Mouse (Mus musculus): Measurements from ENCODE around the gene Tigd3.

The Tigd3 gene

DNA sequence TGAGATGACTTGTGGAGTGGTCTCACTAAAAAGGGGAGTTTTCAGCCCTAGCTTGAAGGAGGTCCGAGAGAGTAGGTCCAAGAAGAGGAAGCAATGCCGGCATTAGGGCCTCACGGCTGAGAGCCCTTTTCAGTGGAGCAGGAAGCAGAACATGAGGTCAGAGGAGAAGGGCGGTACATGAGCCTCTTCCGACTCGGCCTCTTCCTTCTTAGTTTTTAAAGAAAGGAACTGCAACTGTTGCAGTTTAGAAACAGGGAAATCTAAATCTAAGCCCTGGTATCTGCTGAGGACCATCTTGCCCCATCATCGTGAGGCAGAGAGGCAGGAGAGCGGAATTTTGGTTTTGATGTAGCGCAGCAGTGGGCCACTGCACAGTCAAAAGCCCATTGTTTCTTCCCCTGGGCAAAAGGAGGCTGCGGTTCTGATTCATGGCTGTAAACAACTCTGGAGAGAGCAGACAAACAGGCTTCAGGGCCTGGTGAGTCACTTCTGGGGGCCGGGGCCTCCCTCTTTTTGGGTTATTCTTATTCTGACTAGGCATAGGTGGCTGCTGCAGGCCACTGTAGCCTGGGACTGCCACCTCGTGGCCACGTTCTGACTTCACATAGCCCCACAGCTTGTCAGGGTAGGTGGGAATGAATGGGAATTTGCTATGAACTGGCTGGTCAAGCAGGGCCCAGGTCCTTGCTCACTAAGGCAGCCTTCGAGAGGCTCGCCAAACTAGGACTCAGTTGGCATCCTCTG lies 16.2 kb downstream of the Tigd3 start, which contains the start of gene Slc25a45:
Gene Slc25a45 (plus strand): TSS at position 191 of the 744 bp plus-strand sequence.
- in situ Hi-C loops (cut with MboI): no loop called here

DNA sequence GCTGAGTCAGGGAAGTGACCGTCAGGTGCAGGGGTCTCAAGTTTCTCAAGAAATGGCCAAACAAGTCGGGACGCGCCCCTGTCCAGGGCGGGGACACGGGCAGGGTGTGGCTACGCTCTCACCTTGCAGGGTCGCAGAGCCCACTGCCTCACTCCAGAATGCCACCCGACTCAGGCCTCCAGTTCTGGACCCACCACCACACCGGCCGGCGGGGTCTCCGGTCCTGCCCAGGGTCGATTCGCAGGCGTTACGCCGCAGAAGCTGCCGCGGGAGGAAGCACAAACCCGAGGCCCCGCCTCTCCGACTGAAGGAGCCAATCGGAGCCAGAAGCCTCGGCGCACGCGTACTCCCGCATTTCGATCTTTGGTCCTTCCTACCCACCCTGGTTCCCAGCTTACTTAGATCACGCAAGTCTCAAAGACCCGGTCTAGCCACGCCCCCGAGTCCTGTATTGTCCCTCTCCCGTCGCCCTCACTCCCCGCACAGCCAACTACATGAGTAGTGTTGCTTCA lies 18.9 kb downstream of the Tigd3 start, which contains the start of gene Frmd8:
Gene Frmd8 (minus strand): TSS at position 306 of the 512 bp plus-strand sequence.
- in situ Hi-C loops (cut with MboI): no loop called here

DNA sequence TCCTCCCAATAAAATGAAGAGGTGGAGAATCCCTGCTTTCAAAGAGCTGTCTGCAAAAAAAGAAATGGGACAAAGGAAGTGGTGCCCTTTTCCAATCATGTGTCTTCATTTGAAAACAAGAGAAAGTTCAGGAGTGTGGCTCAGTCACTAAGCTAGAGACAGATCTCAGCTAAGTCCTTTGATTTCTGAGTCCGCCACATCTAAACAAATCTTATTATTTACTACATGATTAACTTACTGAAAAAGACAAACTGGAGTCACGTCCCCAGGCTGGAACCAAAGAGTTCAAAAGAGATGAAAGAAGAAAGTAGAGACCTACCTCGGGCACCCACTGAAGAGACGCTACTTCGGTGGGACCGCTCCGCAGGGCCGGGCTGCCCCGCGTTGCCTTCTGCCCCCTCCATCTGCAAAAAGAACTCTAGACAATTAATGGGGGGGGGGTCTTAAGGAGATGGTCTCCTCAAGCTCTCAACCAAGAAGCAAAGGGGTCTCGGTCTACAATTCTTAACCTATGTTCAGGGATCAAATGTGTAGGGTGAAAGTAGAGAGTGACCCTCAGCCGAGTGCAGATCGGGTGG lies 19.5 kb downstream of the Tigd3 start:
- in situ Hi-C loops (cut with MboI): no loop called here

DNA sequence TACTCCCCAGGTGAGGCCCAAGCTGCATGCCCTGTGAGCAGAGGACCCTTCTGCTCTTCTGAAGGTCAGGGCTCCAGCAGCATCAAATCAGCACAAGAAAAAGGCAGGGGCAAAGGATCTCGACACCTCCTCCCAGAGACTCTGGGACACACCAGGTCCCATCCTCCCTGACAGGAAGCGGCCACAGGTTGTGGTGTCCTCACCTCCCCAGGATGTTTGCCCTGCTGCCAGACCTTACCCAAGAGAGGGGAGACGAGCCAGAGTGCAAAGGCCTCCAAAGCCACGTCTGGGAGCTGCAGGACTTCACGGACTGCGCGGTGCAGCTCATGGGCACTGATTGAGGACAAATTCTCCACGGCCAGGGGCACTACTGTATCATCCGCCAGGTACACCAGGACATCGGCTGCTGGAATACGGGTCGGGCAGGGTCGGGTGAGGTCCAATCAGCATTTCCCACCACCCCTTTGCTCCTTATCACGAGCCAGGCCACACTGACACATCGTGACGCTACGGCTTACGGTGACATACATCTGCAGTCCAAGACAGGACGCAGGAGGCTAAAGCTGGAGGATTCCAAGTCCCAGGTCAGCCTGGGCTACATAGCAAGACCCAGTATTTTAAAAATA lies 20.9 kb downstream of the Tigd3 start:
- in situ Hi-C loops (cut with MboI): no loop called here

DNA sequence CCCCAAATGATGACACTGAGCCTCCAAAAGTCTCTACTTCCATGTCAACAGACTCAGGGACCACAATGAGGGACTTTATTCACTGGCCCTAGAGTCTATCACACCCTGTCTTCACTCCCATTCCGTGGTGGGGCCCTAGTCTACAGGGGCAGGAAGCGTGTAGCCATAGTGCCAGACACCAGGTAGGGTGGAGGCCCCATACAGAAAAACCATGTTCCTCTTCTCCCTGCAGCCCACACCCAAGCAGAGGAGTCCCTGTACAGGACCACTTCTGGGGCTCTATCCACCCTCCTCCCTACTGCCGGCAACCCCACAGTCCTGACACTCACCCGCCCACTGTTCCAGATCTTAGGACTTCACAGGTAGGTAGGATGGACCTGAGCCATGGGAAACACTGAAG lies 21.4 kb downstream of the Tigd3 start:
- in situ Hi-C loops (cut with MboI): no loop called here

DNA sequence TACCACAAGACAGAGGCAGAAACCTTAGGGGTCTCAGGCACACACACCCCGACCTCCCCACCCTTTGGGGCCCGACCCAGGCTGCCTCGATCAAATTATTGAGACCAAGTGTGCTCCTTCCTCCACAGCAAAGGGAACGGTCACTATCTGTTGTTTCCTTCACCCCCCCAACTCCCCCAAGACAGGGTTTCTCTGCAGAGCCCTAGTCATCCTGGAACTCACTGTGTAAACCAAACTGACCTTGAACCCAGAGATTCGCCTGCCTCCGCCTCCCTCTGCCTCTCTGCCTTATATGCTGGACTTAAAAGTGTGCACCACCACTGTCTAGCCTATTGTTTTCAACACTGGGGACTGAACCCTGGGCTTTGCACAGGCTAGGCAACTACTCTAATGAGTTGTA lies 22.3 kb downstream of the Tigd3 start:
- in situ Hi-C loops (cut with MboI): no loop called here

DNA sequence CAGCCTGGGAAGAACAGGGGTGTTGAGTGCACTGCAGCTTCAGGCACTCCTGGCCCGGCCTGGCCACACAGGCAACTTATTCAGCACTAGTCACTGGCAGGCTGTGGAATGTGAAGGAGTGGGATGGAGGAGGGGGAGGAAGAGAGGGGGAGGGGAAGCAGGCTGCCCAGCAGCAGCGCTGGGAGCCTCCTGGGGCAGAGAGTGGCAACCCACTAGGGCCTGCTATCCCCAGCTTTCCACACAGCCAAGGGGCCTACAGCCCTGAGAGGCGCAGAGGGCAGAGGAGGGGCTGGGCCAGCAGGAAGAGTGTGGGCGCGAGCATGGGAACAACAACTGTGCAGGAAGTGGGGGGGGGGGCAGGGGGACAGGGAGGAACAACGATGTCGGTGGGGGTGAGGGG lies 22.7 kb downstream of the Tigd3 start:
- in situ Hi-C loops (cut with MboI): no loop called here

DNA sequence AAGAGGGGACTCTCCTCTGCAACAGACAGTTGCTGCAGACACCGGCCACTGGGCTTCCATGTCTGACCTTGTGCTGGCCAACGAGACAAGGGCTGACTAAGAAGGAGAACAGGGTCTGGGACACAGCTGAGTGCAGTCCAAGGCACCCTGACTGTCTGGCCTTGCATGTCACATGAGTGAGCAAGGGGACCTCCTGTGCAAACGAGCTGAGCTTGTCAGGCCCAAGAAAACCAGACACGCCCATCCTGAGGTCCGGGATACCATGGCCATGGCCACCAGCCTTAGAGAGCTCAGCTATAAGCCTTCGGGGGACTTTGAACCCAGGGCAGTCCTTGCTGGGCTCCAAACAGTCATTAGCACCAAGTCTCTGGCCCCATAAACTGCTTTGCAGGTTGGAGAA lies 25.9 kb downstream of the Tigd3 start:
- in situ Hi-C loops (cut with MboI): no loop called here

DNA sequence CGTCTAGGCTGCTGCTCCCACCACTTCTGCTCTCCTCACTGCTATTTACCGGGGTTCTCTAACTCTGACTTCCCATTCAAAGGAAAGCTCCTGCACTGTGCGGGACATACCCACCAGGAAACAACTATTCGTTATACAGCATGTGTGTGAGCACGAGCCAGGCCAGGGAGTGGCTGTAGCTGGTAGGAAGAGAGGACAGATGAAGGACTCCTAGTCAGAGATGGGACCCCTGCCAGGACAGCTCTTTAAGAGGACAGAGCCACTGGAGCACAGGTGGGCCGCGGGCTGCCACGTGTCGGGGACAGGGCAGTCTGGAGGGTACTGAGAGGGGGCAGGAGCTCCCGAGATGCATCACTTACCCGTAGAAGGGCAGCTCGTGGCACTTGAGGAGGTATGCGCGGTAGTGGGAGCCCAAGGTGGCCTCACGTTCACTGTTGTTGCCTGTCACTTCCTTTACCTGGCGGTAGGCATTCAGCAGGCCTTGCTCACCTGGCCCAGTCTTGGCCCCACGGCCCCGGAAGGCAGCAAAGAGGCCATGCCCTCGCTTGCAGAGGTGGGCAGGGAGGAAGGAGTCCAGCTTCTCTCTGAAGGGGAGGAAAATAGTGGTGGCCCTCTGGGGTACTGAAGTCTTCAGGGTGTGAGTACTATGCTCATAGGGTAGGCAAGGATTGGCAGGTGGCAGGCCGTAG lies 29.1 kb downstream of the Tigd3 start:
- in situ Hi-C loops (cut with MboI): no loop called here

DNA sequence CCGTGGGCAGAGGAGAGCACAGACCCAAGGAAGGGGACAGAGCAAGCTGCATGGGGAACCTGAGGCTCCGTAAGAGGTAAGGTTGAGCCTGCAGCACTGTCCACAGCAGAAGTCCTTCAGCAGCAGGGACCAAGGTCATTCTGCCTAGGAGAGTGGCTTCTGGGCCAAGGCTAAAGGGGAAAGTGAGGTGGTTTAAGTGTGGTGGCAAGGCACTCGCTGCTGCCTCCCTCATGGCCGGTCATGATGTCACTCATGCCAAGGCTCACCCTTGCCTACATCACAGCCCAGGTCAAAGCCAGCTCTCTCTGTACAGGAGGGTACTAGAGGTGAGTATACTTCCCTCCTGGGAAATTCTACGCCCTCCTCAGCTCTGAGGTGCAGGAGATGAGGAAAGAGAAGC lies 30.2 kb downstream of the Tigd3 start:
- in situ Hi-C loops (cut with MboI): no loop called here

DNA sequence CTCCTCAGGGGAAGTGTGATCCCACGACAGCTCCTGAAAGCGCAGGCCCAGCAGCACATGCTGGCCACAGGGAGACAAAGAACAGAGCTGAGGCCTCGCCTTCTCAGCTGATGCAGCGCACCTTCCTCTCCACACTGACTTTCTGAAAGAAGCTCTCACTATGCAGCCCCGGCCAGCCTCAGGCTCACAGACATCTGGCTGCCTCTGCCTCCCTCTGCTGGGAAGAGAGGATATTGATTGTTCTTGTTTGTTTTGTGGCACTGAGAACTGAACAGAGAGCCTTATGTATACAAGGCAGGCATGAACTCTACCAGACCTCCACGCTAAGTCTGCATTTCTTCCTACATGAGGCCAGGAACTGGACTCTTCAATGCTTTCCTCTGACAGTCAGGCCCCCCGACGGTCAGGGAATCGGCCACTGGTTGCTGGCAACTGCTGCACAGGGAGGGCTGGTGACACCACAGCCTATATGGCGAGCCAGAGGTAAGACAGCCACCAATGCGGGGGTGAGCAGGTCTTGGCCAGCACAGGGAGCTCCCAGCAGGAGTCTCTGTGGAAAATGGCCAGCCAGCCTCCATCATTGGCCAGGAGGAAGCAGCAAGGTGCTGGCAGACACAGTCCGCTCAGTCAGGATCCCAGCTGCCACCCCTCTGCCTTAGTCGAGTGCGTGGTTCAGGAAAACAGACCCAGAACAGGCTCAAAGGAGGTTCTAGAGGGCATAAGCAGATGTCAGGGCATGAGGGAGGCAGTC lies 31.4 kb downstream of the Tigd3 start:
- in situ Hi-C loops (cut with MboI): no loop called here

DNA sequence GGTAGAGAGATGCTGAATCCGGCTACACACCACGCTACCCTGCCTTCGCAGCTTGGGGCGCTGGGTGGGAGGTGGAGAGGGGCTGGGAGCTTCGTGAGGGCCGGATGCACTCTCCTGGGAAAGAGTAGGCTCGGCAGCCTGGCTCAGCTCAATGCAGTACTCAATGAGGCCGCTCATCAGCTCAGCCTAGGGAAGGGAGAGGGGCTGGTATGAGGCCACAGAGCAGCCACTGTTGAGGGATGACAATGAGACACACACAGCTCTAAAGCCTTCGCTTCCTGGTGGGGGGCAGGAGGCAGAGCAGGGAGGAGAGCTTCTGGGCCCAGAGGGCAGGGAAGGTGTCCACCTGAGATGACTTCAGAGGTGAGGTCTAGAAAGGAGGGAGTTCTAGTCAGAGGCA lies 37.3 kb downstream of the Tigd3 start:
- in situ Hi-C loops (cut with MboI): no loop called here

DNA sequence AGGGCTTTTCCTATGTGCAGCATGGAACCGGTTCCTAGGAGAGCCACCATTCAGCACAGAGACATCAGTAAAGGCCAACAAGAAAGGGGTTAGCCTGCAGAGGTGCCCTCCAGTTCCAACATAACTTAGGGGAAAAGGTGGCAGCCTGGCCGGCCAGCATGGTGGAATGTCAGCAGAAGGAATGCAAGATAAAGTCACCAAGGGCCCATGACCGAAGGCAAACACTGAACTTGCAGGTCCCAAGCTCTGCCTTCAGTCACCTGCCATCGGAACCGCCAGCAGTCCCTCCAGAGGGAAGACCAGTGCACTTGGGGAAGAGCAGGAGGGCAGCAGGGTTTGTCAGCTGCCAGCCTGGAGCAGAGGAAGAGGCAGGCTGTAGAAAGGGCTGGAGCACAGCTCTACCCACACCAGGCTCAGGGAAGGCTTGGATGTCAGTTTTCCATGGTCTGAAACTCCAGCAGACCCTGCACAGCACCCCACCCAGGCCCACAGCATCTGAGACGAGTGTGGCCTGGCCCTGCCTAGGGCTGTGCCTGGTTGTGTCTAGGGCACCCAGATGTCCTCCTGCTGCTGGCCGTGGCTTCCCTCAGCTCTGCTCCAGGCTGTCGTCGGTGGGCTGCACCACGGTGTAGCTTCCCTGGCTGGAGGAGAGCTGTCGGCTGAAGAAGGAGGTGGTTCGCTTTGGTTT lies 41.8 kb downstream of the Tigd3 start:
- in situ Hi-C loops (cut with MboI): no loop called here

DNA sequence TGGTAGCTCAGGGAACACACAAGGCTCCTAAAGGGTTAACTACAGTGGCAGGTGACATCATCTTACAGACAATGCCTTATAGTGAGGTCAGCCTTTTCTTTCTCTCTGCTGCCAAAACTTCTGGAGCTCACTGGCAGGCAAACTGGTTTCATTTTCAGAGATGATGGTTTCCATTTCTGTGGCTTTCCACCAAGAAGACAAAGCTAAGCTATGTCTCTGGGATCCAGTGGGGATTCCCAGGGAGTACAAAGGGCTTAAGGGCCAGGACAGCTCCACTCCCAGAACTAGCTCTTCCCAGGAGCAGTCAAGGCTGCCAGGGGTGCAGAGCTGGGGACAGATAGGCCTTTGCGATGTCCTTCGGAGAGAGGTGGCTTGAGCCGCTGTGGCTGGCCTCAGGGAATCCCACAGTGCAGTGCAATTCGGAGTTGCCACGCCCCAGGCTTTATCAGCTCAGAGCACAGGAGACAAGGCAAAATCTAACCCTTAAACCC lies 42.4 kb downstream of the Tigd3 start:
- in situ Hi-C loops (cut with MboI): no loop called here

DNA sequence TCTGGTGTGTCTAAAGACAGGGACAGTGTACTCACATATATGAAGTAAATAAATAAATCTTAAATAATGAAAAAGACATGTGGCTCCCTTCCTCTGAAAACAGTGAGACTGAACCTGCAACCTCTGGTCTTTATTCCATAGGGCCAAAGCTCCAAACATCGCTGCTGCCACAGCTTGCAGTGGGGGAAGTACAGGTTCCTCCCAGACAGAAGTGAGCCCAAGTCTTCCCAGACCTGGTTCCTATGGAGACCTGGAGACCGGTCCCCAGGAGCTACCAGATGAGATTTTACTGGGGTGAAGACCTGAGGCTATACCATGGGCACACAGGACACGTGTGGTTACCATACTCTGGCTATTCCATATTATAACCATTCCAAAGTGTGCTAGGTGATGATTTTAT lies 43.1 kb downstream of the Tigd3 start:
- in situ Hi-C loops (cut with MboI): no loop called here

DNA sequence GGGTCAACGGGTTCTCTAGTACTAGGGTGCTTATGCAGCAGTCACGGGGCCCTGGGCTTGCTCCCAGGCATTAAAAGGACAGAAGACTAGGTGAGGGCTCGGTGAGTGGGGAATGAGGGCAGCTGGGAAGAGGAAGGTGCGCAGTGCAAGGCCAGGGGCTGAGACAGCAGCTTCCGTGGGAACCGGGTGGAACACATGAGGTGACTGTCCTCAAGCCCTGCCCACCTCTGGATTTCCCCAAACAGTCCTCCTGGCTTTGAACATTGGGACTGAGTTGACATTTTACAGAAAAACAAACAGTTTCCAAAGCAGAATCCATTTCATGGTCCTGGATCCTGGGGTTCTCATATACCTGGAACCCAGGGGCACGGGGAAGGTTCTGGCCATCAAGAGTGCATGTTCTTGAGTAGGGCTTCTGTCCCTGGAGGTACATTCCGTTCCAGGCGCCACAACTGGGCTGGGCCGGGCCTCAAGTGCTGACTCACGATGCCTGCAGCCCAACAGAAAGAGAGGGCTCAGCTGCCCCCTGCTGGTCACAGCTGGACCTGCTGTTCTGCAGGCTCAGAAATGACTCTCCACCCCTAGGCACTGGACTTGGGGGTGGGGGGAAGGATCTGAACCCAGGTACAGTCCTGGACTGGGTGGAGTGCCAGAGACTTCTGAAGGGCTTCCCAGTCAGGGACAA lies 44.0 kb downstream of the Tigd3 start:
- in situ Hi-C loops (cut with MboI): loop anchor here (5.0 kb wide), 1 partner anchor 58 kb away; no protein-coding TSS in a partner anchor

DNA sequence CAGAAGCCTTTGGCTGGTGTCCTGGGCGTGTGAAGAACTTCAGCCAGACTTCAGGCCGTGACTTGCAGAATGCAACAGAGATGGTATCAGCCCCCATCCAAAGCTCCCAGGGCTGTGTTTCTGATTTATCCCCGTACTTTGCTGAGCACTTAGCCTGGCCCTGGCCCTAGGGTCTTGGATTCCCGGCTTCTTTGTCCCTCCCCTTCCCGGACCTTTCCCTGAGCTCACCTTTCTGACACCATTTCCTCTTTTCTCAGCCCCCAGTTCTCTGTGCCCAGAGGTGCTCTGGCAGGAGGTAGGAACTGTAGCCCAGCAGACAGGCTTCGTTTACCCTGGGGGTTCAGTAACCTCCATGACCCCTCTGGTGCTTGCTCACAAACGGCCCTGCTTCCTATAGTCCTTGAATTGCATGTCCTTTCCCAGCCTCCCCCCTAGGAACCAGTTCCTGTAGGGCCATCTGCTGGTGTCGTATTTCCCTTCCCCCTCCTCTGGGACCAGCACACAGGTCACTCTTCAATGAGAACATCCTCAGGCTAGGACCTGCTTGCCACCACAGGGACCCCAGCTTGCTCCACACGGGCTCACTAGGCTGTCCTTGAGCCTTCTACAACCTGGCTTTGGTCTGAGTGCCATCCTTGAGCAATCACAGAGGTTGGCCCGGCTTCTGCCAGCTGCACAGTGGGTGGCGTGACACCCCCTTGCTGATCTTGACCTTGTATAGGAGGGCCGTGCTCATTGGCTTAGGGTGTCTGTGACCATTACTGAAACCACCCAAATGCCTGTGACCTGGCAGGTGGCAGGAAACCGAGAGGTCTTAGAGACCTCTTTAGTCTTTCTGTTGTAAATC lies 44.9 kb downstream of the Tigd3 start:
- in situ Hi-C loops (cut with MboI): loop anchor here (5.0 kb wide), 1 partner anchor 57 kb away; no protein-coding TSS in a partner anchor

DNA sequence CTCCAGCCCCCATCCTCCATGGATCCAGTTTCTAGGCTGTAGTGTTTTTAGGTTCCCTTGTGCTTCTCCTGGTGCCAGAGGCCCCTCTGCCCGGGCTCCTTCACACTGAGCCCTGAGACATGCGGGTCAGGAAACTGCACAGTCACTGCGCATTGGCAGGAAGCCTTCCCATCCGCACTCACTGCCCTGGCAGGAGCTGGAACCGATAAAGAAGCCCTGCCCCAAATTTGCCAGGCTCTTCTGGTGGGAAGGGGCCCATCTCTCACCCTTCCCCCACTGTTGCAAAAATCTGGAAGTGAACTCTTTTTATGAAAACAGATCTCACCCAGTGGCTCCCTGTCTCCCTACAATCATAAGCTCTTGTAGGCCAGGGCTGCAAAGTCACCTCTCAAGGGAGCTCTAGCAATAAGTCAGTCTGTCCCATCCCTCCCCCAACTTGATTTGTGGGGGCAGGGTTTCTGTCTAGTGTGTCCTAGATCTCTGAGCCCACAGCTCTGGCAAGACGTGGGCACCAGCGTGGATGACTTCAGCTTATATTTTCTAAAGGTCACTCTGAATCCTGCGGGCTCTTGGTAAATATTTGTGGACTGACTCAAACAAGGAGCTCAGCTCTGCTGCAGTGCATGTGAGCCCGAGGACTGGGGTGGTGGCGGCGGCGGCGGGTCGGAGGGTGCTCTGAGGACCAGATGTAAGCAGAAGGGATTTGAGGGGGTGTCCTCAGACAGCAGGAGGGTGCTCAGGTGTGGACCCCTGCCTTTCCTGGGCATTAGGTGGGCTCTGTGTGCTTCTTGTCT lies 45.7 kb downstream of the Tigd3 start:
- in situ Hi-C loops (cut with MboI): loop anchor here (5.0 kb wide), 1 partner anchor 56 kb away; no protein-coding TSS in a partner anchor

Measured in mature B cell (primary cell).